Mouse (Mus musculus): ENCODE results near the gene Zswim8. TPM values are rescaled to one million over a fixed set of nuclear protein-coding genes. Genes with fewer than 3 reads are reported as not detected.

Zswim8 gene
- polyA plus RNA-seq, 1 experiment from 2014 or later: 45.3 TPM

- ATAC-seq (ENCODE audit: low FRiP score): no peak
- WGBS: 89% methylated on average over 13 of the region's 13 CpGs
- H3K36me3 ChIP-seq: peaks cover 55% of the 10 kb centered on the region
- no peak overlapping the region for H3K4me3 ChIP-seq
- no peaks in the 10 kb centered on the region for H3K9me3 ChIP-seq
- no peaks in the 10 kb centered on the region for H3K27me3 ChIP-seq
- peaks cover 21% of the 10 kb centered on the region for H3K4me1 ChIP-seq (replicated peaks)
- H3K4me2 ChIP-seq: no peak overlapping the region
- no peak overlapping the region for H3K9ac ChIP-seq
- no peak overlapping the region for H3K27ac ChIP-seq
These were observed 28.6 kb downstream of the Zswim8 start for GRCm38 (mm10) chr14:20735892-20736390.

GRCm38 (mm10) chr14:20737306-20737705 is 30.0 kb downstream of the Zswim8 start:
- H3K4me3 ChIP-seq: no peak overlapping the region
- no peaks in the 10 kb centered on the region for H3K27me3 ChIP-seq
- H3K9ac ChIP-seq: no peak overlapping the region
- H3K4me2 ChIP-seq: no peak overlapping the region
- no peak for ATAC-seq (ENCODE audit: low FRiP score)
- no peak overlapping the region for H3K27ac ChIP-seq
- H3K36me3 ChIP-seq: peaks cover 64% of the 10 kb centered on the region
- WGBS: 37% methylated on average over 14 of the region's 14 CpGs
- H3K4me1 ChIP-seq (replicated peaks): peaks cover 21% of the 10 kb centered on the region
- no peaks in the 10 kb centered on the region for H3K9me3 ChIP-seq

GRCm38 (mm10) chr14:20738511-20738910 is 31.2 kb downstream of the Zswim8 start:
- H3K9me3 ChIP-seq: no peaks in the 10 kb centered on the region
- WGBS: 91% methylated on average over 8 of the region's 8 CpGs
- peaks cover 14% of the 10 kb centered on the region for H3K4me1 ChIP-seq (replicated peaks)
- no peak overlapping the region for H3K4me2 ChIP-seq
- H3K27ac ChIP-seq: no peak overlapping the region
- no peak overlapping the region for H3K9ac ChIP-seq
- no peak for ATAC-seq (ENCODE audit: low FRiP score)
- H3K36me3 ChIP-seq: peaks cover 71% of the 10 kb centered on the region
- H3K27me3 ChIP-seq: no peaks in the 10 kb centered on the region
- H3K4me3 ChIP-seq: no peak overlapping the region

- no peak overlapping the region for H3K4me3 ChIP-seq
- ATAC-seq (ENCODE audit: low FRiP score): no peak
- H3K9ac ChIP-seq: no peak overlapping the region; the same call in 1 of the 2 replicates
- no peaks in the 10 kb centered on the region for H3K9me3 ChIP-seq
- H3K27me3 ChIP-seq: no peaks in the 10 kb centered on the region
- WGBS: 91% methylated on average over 9 of the region's 9 CpGs
- H3K4me2 ChIP-seq: no peak overlapping the region
- H3K4me1 ChIP-seq (replicated peaks): no peaks in the 10 kb centered on the region; the same call in 1 of the 2 replicates
- H3K27ac ChIP-seq: peak overlapping the region; percentile 23; the same call in 1 of the 2 replicates
- peaks cover 88% of the 10 kb centered on the region for H3K36me3 ChIP-seq
These were observed 33.9 kb downstream of the Zswim8 start for GRCm38 (mm10) chr14:20741301-20741700.

GRCm38 (mm10) chr14:20743614-20744013 is 36.3 kb downstream of the Zswim8 start:
- H3K27ac ChIP-seq: no peak overlapping the region
- no peaks in the 10 kb centered on the region for H3K27me3 ChIP-seq
- 89% methylated on average over 3 of the region's 3 CpGs for WGBS
- no peak overlapping the region for H3K4me2 ChIP-seq
- H3K4me1 ChIP-seq (replicated peaks): peaks cover 2% of the 10 kb centered on the region; the same call in 1 of the 2 replicates
- no peak overlapping the region for H3K9ac ChIP-seq
- peaks cover 80% of the 10 kb centered on the region for H3K36me3 ChIP-seq
- H3K9me3 ChIP-seq: no peaks in the 10 kb centered on the region
- H3K4me3 ChIP-seq: no peak overlapping the region
- ATAC-seq (ENCODE audit: low FRiP score): no peak

- Histone ChIP-seq H3K36me3 (peaks cover 46% of the 10 kb centered on the region), H3K9ac (no peak overlapping the region), H3K27me3 (no peaks in the 10 kb centered on the region), H3K27ac (no peak overlapping the region), H3K4me1 (replicated peaks) (0 out of 2 replicates have a peak, but pooled peaks cover 2% of the 10 kb centered on the region), H3K4me3 (no peak overlapping the region), H3K9me3 (no peaks in the 10 kb centered on the region), H3K4me2 (no peak overlapping the region)
- ATAC-seq (ENCODE audit: low FRiP score): no peak
- WGBS: 89% methylated on average over 3 of the region's 3 CpGs
These were observed 39.6 kb downstream of the Zswim8 start for GRCm38 (mm10) chr14:20746935-20747334.

GRCm38 (mm10) chr14:20748388-20748787 is 41.0 kb downstream of the Zswim8 start:
- Histone ChIP-seq H3K27me3 (no peaks in the 10 kb centered on the region), H3K27ac (no peak overlapping the region), H3K9ac (no peak overlapping the region), H3K4me2 (no peak overlapping the region), H3K4me3 (no peak overlapping the region), H3K9me3 (no peaks in the 10 kb centered on the region), H3K4me1 (replicated peaks) (0 out of 2 replicates have a peak, but pooled peaks cover 2% of the 10 kb centered on the region), H3K36me3 (peaks cover 43% of the 10 kb centered on the region)
- WGBS: 72% methylated on average over 4 of the region's 4 CpGs
- ATAC-seq (ENCODE audit: low FRiP score): no peak

- H3K4me3 ChIP-seq: no peak overlapping the region
- H3K4me2 ChIP-seq: no peak overlapping the region
- no peak overlapping the region for H3K9ac ChIP-seq
- H3K9me3 ChIP-seq: no peaks in the 10 kb centered on the region
- peaks cover 43% of the 10 kb centered on the region for H3K36me3 ChIP-seq
- WGBS: 94% methylated on average over 4 of the region's 4 CpGs
- ATAC-seq (ENCODE audit: low FRiP score): no peak
- no peaks in the 10 kb centered on the region for H3K27me3 ChIP-seq
- H3K27ac ChIP-seq: no peak overlapping the region
- H3K4me1 ChIP-seq (replicated peaks): 0 out of 2 replicates have a peak, but pooled peaks cover 2% of the 10 kb centered on the region
These were observed 42.2 kb downstream of the Zswim8 start for GRCm38 (mm10) chr14:20749494-20750051.

GRCm38 (mm10) chr14:20750503-20750902 is 43.2 kb downstream of the Zswim8 start:
- H3K4me3 ChIP-seq: no peak overlapping the region
- no peak overlapping the region for H3K4me2 ChIP-seq
- 0 out of 2 replicates have a peak, but pooled peaks cover 2% of the 10 kb centered on the region for H3K4me1 ChIP-seq (replicated peaks)
- 92% methylated on average over 5 of the region's 5 CpGs for WGBS
- no peaks in the 10 kb centered on the region for H3K9me3 ChIP-seq
- H3K27ac ChIP-seq: no peak overlapping the region
- H3K36me3 ChIP-seq: peaks cover 43% of the 10 kb centered on the region
- ATAC-seq (ENCODE audit: low FRiP score): no peak
- no peak overlapping the region for H3K9ac ChIP-seq
- no peaks in the 10 kb centered on the region for H3K27me3 ChIP-seq

GRCm38 (mm10) chr14:20753792-20754191 is 46.4 kb downstream of the Zswim8 start:
- H3K27me3 ChIP-seq: no peaks in the 10 kb centered on the region
- H3K9me3 ChIP-seq: no peaks in the 10 kb centered on the region
- H3K27ac ChIP-seq: no peak overlapping the region
- H3K36me3 ChIP-seq: peaks cover 58% of the 10 kb centered on the region
- no peaks in the 10 kb centered on the region for H3K4me1 ChIP-seq (replicated peaks)
- no peak overlapping the region for H3K4me2 ChIP-seq
- no peak overlapping the region for H3K4me3 ChIP-seq
- no peak for ATAC-seq (ENCODE audit: low FRiP score)
- WGBS: 90% methylated on average over 3 of the region's 3 CpGs
- H3K9ac ChIP-seq: no peak overlapping the region

GRCm38 (mm10) chr14:20757370-20757907 is 50.1 kb downstream of the Zswim8 start:
- peaks cover 94% of the 10 kb centered on the region for H3K36me3 ChIP-seq

GRCm38 (mm10) chr14:20758768-20759435 is 51.5 kb downstream of the Zswim8 start:
- Histone ChIP-seq H3K9ac (no peak overlapping the region), H3K4me1 (replicated peaks) (no peaks in the 10 kb centered on the region), H3K4me2 (no peak overlapping the region), H3K9me3 (no peaks in the 10 kb centered on the region), H3K4me3 (no peak overlapping the region), H3K27ac (no peak overlapping the region), H3K36me3 (peaks cover 98% of the 10 kb centered on the region), H3K27me3 (no peaks in the 10 kb centered on the region)
- 83% methylated on average over 8 of the region's 8 CpGs for WGBS
- no peak for ATAC-seq (ENCODE audit: low FRiP score)

More at GRCm38 (mm10) chr14:20757370-20757907, 50.1 kb downstream of the Zswim8 start:
- no peak overlapping the region for H3K4me2 ChIP-seq
- no peaks in the 10 kb centered on the region for H3K4me1 ChIP-seq (replicated peaks)
- no peak overlapping the region for H3K27ac ChIP-seq
- no peaks in the 10 kb centered on the region for H3K9me3 ChIP-seq
- WGBS: 92% methylated on average over 22 of the region's 22 CpGs
- no peak for ATAC-seq (ENCODE audit: low FRiP score)
- no peak overlapping the region for H3K9ac ChIP-seq
- H3K4me3 ChIP-seq: no peak overlapping the region
- no peaks in the 10 kb centered on the region for H3K27me3 ChIP-seq
